Mouse (Mus musculus): ENCODE data around the gene Ifnar2. TPM values are rescaled to one million over a fixed set of nuclear protein-coding genes. Genes with fewer than 3 reads are reported as not detected.
A peak's percentile ranks its signal among the peaks of the same experiment; 100 is the strongest.
"Not testable (repeated sequence)": the region's sequence is repeated elsewhere in the genome, so short reads cannot be mapped to it uniquely, and the experiment has no call there.

The Ifnar2 gene
- total RNA-seq, 2 experiments from 2014 or later = 139 to 164 TPM

DNA sequence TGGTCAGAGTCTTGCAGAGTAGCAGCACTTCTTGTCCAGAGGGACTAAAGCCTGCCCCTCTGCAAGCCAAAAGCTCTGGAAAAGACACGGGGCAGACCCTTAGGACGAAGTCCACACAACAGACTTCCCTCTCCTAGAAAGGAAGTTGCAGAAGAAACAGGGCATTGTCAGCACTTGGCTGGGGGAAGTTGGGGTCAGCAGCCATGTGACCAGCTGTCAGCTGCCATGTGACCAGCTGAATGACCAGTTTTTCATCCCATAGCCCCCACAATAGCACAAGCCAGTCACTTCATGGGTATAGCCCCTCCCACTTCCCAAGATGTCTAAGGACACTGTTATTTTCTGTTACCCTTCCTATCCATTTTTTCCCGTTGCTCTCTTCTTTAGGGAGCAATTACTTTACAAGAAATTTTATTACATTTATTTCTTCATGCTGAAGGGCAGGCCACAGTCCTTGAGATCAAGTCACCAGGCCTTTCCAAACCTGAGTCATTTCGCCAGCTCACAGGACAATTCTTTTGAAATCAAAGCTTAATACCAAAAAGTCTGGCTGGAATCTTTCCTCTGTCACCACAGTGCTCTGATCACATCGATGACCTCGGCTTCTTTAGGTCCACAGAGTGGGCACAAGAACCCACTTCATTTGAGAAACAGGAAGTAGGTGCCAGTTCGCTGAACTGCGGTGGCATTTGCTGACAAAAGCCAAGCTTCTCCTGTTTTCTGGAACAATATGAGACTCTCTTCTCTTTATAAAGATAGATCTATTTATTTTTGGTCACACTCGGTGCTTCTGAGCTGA lies 43.0 kb downstream of the Ifnar2 start:
- peak; percentile 64 for ATAC-seq (replicated peaks; ENCODE audit: poor library complexity, severe bottlenecking)

GRCm38 (mm10) chr16:91416357-91416756 lies 43.8 kb downstream of the Ifnar2 start:
- ATAC-seq (replicated peaks; ENCODE audit: poor library complexity, severe bottlenecking) = no peak

- no peak for ATAC-seq (replicated peaks; ENCODE audit: poor library complexity, severe bottlenecking)
Measured at GRCm38 (mm10) chr16:91416938-91417337, 44.4 kb downstream of the Ifnar2 start.

DNA sequence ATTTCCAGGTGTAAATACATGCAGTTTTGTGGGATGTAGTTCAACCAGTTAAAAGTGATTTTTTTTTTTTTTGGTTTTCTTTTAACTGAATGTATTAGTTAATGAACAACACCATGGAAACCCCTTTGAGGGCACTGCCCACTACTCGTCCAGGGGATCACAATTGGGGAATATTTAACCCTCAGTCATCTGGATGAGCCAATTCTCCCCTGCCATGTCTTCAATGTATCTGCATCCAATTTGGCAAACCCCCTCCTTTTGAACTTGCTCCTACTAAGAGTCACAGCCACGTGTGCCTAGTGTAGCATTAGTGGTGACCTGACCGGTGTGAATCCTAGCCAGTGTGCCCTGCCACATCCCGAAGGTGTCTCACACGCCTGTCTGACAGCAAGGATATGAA lies 45.9 kb downstream of the Ifnar2 start:
- ATAC-seq (replicated peaks; ENCODE audit: poor library complexity, severe bottlenecking) = no peak

- no peak for ATAC-seq (replicated peaks; ENCODE audit: poor library complexity, severe bottlenecking)
Measured at GRCm38 (mm10) chr16:91425816-91426215, 53.2 kb downstream of the Ifnar2 start.

DNA sequence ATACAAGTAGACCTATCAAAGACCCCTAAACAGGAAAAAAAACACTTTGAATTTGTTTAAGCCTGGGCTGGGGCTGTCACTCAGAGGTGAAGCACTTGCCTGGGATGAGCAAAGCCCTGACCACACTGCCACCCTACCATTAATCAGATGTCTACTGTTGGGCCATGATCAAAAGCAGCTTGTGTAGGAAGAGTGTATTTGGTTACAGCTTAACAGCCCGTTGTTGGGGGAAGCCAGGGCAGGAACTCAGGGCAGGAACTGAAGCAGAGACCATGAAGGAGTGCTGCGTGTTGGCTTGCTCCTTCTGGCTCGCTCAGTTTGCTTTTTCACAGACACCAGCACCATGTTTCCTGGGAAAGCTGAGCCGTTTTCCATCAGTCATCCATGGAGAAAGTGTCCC lies 54.0 kb downstream of the Ifnar2 start:
- ATAC-seq (replicated peaks; ENCODE audit: poor library complexity, severe bottlenecking) = no peak

DNA sequence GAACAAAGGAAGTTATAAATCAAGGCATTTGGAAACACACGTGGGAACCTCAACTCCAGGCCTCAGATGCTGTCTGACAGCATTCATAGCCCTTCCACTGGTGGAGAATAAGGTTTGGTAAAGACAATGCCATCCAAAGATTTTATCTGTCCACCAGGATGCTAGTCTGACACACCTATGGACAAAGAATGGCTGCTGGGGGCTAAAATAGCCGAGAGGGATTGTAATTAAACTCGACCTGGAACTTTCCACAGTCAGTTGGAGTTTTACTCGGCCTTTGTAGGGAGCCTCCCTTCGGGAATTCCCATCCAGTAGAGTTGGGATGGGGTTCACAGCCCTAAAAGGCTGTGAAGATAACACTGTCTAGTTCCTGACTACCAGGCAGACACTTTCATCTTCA lies 54.9 kb downstream of the Ifnar2 start:
- ATAC-seq (replicated peaks; ENCODE audit: poor library complexity, severe bottlenecking) = no peak

- ATAC-seq (replicated peaks; ENCODE audit: poor library complexity, severe bottlenecking) = no peak
Measured at GRCm38 (mm10) chr16:91428259-91428865, 55.8 kb downstream of the Ifnar2 start.

DNA sequence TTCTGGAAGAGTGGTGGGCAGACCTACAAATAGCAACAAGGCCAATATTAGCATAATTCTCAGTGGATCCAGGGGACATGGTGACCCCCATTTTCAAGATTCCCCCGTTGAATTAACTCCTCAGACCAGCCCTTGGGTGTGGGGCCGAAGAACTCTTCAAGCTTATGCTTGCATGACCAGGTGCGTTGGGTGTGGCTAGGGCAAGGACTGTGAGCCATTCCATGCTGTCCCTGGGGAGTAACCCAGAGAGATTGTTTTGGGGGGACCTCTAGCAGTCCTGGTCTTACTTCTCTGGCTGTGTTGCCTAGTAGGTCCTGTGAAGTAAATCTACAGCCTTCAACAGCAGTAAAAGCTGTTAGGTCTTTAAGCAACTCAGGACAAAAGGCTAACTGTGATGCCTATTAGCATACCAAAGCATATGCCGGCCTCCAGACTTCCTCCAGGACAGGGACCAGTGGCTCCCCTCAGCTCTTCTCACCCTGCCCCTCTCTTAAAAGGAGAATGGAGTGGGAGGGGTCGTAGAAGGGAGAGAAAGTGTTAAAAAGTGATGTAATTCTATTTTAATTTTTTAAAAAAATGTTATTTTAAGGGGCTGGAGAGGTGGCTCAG lies 60.2 kb downstream of the Ifnar2 start:
- no peak for ATAC-seq (replicated peaks; ENCODE audit: poor library complexity, severe bottlenecking)

- peak; percentile 60 for ATAC-seq (replicated peaks; ENCODE audit: poor library complexity, severe bottlenecking)
Measured at GRCm38 (mm10) chr16:91433329-91433933, 60.8 kb downstream of the Ifnar2 start.

DNA sequence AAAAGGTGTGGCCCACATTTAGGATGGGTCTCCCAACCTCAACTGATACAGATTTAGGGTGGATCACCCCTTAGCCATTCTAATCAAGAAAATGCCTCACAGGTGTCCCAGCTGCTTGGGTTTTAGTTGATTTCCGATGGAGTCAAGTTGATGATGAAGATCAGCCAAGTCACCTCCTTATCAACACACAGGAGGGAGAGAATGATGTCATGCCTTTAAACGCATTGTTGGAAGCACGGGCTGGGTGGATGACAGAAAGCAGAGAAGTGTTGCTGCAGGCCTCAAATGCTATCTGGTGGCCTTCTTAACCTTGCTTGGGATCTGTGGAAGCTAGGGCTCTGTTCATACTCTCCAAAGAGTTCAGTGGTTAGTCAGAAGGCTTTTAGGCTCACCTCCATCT lies 61.5 kb downstream of the Ifnar2 start:
- ATAC-seq (replicated peaks; ENCODE audit: poor library complexity, severe bottlenecking) = no peak

GRCm38 (mm10) chr16:91438081-91438480 lies 65.5 kb downstream of the Ifnar2 start:
- peak; percentile 57 for ATAC-seq (replicated peaks; ENCODE audit: poor library complexity, severe bottlenecking)

DNA sequence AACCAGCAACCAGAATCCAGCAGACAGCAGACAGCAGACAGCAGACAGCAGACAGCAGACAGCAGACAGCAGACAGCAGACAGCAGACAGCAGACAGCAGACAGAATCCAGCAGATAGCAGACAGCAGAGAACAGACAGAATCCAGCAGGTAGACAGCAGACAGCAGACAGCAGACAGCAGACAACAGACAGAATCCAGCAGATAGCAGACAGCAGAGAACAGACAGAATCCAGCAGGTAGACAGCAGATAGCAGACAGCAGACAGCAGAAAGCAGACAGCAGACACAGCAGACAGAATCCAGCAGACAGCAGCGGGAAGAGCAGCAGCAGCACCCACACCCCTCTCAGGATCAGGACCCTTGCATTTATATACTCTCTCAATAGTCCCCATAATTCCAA lies 66.0 kb downstream of the Ifnar2 start:
- ATAC-seq (replicated peaks; ENCODE audit: poor library complexity, severe bottlenecking) = not testable (repeated sequence)

DNA sequence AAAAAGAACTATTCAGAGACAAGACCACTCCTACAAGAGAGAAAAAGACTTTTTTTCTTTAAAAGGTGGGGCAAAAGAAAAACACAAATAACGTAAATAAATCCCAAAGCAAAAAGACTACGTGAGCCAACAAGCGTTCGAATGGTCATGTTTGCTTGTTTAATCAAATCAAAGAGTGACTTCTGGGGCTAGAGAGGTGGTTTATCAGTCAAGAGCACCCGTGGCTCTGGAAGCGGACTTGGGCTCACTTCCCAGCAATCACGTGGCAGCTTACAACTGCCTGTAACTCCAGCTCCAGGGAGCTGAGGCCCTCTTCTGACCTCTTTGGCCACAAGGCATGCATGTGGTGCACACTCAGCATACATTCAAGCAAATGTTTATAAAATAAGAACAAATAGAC lies 68.8 kb downstream of the Ifnar2 start:
- peak; percentile 36; the same call in 1 of the 2 replicates for ATAC-seq (replicated peaks; ENCODE audit: poor library complexity, severe bottlenecking)

- no peak for ATAC-seq (replicated peaks; ENCODE audit: poor library complexity, severe bottlenecking)
Measured at GRCm38 (mm10) chr16:91441811-91442240, 69.2 kb downstream of the Ifnar2 start.

DNA sequence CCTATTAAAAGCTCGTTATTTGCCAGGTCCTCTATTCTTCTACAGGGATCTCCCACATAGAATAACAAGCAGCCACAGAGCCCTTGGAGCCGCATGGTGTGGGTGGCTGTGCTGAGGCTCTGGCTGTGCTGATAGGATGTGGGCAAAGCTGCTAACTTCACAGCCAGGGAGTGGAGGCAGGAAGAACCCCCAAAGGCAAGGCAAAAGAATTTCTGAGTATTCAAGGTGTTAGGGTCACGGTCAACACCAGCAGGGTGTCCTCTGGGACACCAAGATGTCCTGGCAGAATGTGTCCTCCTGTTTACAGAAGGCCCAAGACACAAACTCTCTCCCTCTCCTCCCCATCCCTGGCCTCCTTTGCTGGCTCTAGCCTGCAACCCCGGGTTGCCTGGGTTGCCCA lies 69.9 kb downstream of the Ifnar2 start:
- no peak for ATAC-seq (replicated peaks; ENCODE audit: poor library complexity, severe bottlenecking)

GRCm38 (mm10) chr16:91443211-91443611 lies 70.6 kb downstream of the Ifnar2 start:
- ATAC-seq (replicated peaks; ENCODE audit: poor library complexity, severe bottlenecking) = no peak

DNA sequence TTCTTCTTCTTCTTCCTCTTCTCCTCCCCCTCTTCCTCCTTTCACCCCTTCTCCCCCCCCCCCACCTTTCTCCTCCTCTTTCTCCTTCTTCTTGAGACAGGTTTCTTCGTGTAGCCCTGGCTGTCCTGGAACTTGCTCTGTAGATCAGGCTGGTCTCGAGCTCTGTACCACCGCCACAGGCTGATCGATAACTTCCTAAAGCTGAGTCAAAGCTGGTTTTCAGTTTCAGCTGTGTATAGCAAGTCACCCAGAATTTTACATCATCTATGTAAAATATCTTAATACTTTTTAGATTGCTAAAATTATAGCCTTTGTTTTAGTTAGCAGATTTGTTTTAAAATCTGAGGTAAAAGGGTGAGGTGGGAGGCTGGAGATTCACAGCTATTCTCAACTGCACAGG lies 72.3 kb downstream of the Ifnar2 start:
- ATAC-seq (replicated peaks; ENCODE audit: poor library complexity, severe bottlenecking) = no peak

GRCm38 (mm10) chr16:91445566-91445965 lies 73.0 kb downstream of the Ifnar2 start:
- no peak for ATAC-seq (replicated peaks; ENCODE audit: poor library complexity, severe bottlenecking)

- ATAC-seq (replicated peaks; ENCODE audit: poor library complexity, severe bottlenecking) = peak; percentile 57
Measured at GRCm38 (mm10) chr16:91446778-91447511, 74.4 kb downstream of the Ifnar2 start.

All from granulocyte monocyte progenitor cell, adult 5-6 weeks (primary cell).